Mouse (Mus musculus): ENCODE measurements around the gene Cend1. TPM values are rescaled to one million over a fixed set of nuclear protein-coding genes. Genes with fewer than 3 reads are reported as not detected.

The Cend1 gene
- polyA plus RNA-seq, 1 experiment from 2014 or later, result 1.6 TPM

Other genes with a start within 250 kb of the Cend1 start
- 93.9 and 96.7 TPM in 2 replicates for gene Hras, start 235.5 kb downstream of the Cend1 start, polyA plus RNA-seq (2014; fragmentation: Nextera tagmentation; extraction: Ambion mirVana)
- 1.6 and 2.8 TPM in 2 replicates for gene Lrrc56, start 235.3 kb downstream of the Cend1 start, polyA plus RNA-seq (2014; fragmentation: Nextera tagmentation; extraction: Ambion mirVana)
- gene Lmntd2, start 215.4 kb downstream of the Cend1 start, polyA plus RNA-seq (2014; fragmentation: Nextera tagmentation; extraction: Ambion mirVana), result 0.46 and 0.62 TPM in 2 replicates
- 12.1 and 12.4 TPM in 2 replicates for gene Rassf7, start 213.6 kb downstream of the Cend1 start, polyA plus RNA-seq (2014; fragmentation: Nextera tagmentation; extraction: Ambion mirVana)
- 41.3 and 44.4 TPM in 2 replicates for gene Phrf1, start 200.7 kb downstream of the Cend1 start, polyA plus RNA-seq (2014; fragmentation: Nextera tagmentation; extraction: Ambion mirVana)
- 2.8 and 4.7 TPM in 2 replicates for gene Irf7, start 163.0 kb downstream of the Cend1 start, polyA plus RNA-seq (2014; fragmentation: Nextera tagmentation; extraction: Ambion mirVana)
- gene Cdhr5, start 152.7 kb downstream of the Cend1 start, polyA plus RNA-seq (2014; fragmentation: Nextera tagmentation; extraction: Ambion mirVana), result not detected in 2 replicates
- 1.6 and 2.3 TPM in 2 replicates for gene Sct, start 150.4 kb downstream of the Cend1 start, polyA plus RNA-seq (2014; fragmentation: Nextera tagmentation; extraction: Ambion mirVana)
- not detected in 2 replicates for gene Drd4, start 137.5 kb downstream of the Cend1 start, polyA plus RNA-seq (2014; fragmentation: Nextera tagmentation; extraction: Ambion mirVana)
- gene Deaf1, start 101.8 kb downstream of the Cend1 start, polyA plus RNA-seq (2014; fragmentation: Nextera tagmentation; extraction: Ambion mirVana), result 36.9 and 42.1 TPM in 2 replicates
- gene Tmem80, start 101.8 kb downstream of the Cend1 start, polyA plus RNA-seq (2014; fragmentation: Nextera tagmentation; extraction: Ambion mirVana), result 17.6 and 22.2 TPM in 2 replicates
- 0.76 TPM in 1 of 2 replicates, not detected in the other for gene Eps8l2, start 90.6 kb downstream of the Cend1 start, polyA plus RNA-seq (2014; fragmentation: Nextera tagmentation; extraction: Ambion mirVana)
- 216 and 221 TPM in 2 replicates for gene Taldo1, start 37.3 kb downstream of the Cend1 start, polyA plus RNA-seq (2014; fragmentation: Nextera tagmentation; extraction: Ambion mirVana)
- 25.6 and 30.2 TPM in 2 replicates for gene Gatd1, start 15.4 kb downstream of the Cend1 start, polyA plus RNA-seq (2014; fragmentation: Nextera tagmentation; extraction: Ambion mirVana)
- gene Slc25a22, start 8.4 kb upstream of the Cend1 start, polyA plus RNA-seq (2014; fragmentation: Nextera tagmentation; extraction: Ambion mirVana), result 13.0 and 13.3 TPM in 2 replicates
- gene Pidd1, start 14.5 kb upstream of the Cend1 start, polyA plus RNA-seq (2014; fragmentation: Nextera tagmentation; extraction: Ambion mirVana), result 6.1 and 7.1 TPM in 2 replicates
- gene Rplp2, start 17.9 kb upstream of the Cend1 start, polyA plus RNA-seq (2014; fragmentation: Nextera tagmentation; extraction: Ambion mirVana), result 874 and 975 TPM in 2 replicates
- 48.7 and 49.0 TPM in 2 replicates for gene Pnpla2, start 25.7 kb upstream of the Cend1 start, polyA plus RNA-seq (2014; fragmentation: Nextera tagmentation; extraction: Ambion mirVana)
- gene Cracr2b, start 31.6 kb upstream of the Cend1 start, polyA plus RNA-seq (2014; fragmentation: Nextera tagmentation; extraction: Ambion mirVana), result 20.4 and 25.6 TPM in 2 replicates
- gene Cd151, start 37.9 kb upstream of the Cend1 start, polyA plus RNA-seq (2014; fragmentation: Nextera tagmentation; extraction: Ambion mirVana), result 77.5 and 115 TPM in 2 replicates
- 73.2 and 78.0 TPM in 2 replicates for gene Polr2l, start 45.6 kb upstream of the Cend1 start, polyA plus RNA-seq (2014; fragmentation: Nextera tagmentation; extraction: Ambion mirVana)
- 61.5 and 65.0 TPM in 2 replicates for gene Tspan4, start 45.7 kb upstream of the Cend1 start, polyA plus RNA-seq (2014; fragmentation: Nextera tagmentation; extraction: Ambion mirVana)
- gene Chid1, start 110.4 kb upstream of the Cend1 start, polyA plus RNA-seq (2014; fragmentation: Nextera tagmentation; extraction: Ambion mirVana), result 32.5 and 33.3 TPM in 2 replicates
- 48.1 and 49.9 TPM in 2 replicates for gene Ap2a2, start 132.7 kb upstream of the Cend1 start, polyA plus RNA-seq (2014; fragmentation: Nextera tagmentation; extraction: Ambion mirVana)
- gene Muc6, start 225.8 kb upstream of the Cend1 start, polyA plus RNA-seq (2014; fragmentation: Nextera tagmentation; extraction: Ambion mirVana), result 0.09 and 0.11 TPM in 2 replicates